Mouse (Mus musculus): Measurements from ENCODE around the gene Srxn1.
"Not testable (repeated sequence)": the region's sequence is repeated elsewhere in the genome, so short reads cannot be mapped to it uniquely, and the experiment has no call there.

GRCm38 (mm10) chr2:152062817-152063216, 42.5 kb upstream of the Srxn1 start:
- TF ChIP-seq CTCF (IDR thresholded peaks at IDR 0.05; ENCODE audit: low read depth); EP300 (optimal IDR thresholded peaks at IDR 0.05): not testable (repeated sequence)
